Mouse (Mus musculus): ENCODE measurements around the gene Gdf2.

- TF ChIP-seq CTCF (IDR thresholded peaks at IDR 0.05; ENCODE audit: control insufficient read depth, insufficient read depth, low read length) (no peak), POLR2A (IDR thresholded peaks at IDR 0.05; ENCODE audit: borderline replicate concordance, control insufficient read depth, low read depth, low read length) (no peak)
Observed at GRCm38 (mm10) chr14:33891507-33891906, 49.3 kb upstream of the Gdf2 start.
